Mouse (Mus musculus): ENCODE results near the gene Mad1l1.

Gene Mad1l1

GRCm38 (mm10) chr5:140217083-140217482 lies 104.3 kb downstream of the Mad1l1 start:
- DNase-seq (ENCODE audit: inconsistent ontology term): no peak

GRCm38 (mm10) chr5:140215471-140216087 lies 105.8 kb downstream of the Mad1l1 start:
- DNase-seq (ENCODE audit: inconsistent ontology term): no peak

- no peak for DNase-seq (ENCODE audit: inconsistent ontology term)
Measured at GRCm38 (mm10) chr5:140213001-140213400, 108.4 kb downstream of the Mad1l1 start.

- DNase-seq (ENCODE audit: inconsistent ontology term): no peak
Measured at GRCm38 (mm10) chr5:140210417-140211184, 110.8 kb downstream of the Mad1l1 start.

- DNase-seq (ENCODE audit: inconsistent ontology term): peak; percentile 9
Measured at GRCm38 (mm10) chr5:140208743-140209409, 112.5 kb downstream of the Mad1l1 start.

- no peak for DNase-seq (ENCODE audit: inconsistent ontology term)
Measured at GRCm38 (mm10) chr5:140206726-140207703, 114.3 kb downstream of the Mad1l1 start.

- DNase-seq (ENCODE audit: inconsistent ontology term): no peak
Measured at GRCm38 (mm10) chr5:140205991-140206390, 115.4 kb downstream of the Mad1l1 start.

GRCm38 (mm10) chr5:140204465-140204864 lies 116.9 kb downstream of the Mad1l1 start:
- no peak for DNase-seq (ENCODE audit: inconsistent ontology term)

- no peak for DNase-seq (ENCODE audit: inconsistent ontology term)
Measured at GRCm38 (mm10) chr5:140204037-140204436, 117.3 kb downstream of the Mad1l1 start.

- no peak for DNase-seq (ENCODE audit: inconsistent ontology term)
Measured at GRCm38 (mm10) chr5:140202451-140202850, 118.9 kb downstream of the Mad1l1 start.

- DNase-seq (ENCODE audit: inconsistent ontology term): no peak
Measured at GRCm38 (mm10) chr5:140201566-140201965, 119.8 kb downstream of the Mad1l1 start.

- no peak for DNase-seq (ENCODE audit: inconsistent ontology term)
Measured at GRCm38 (mm10) chr5:140201109-140201508, 120.2 kb downstream of the Mad1l1 start.

- no peak for DNase-seq (ENCODE audit: inconsistent ontology term)
Measured at GRCm38 (mm10) chr5:140197705-140198104, 123.6 kb downstream of the Mad1l1 start.

GRCm38 (mm10) chr5:140196446-140196845 lies 124.9 kb downstream of the Mad1l1 start:
- no peak for DNase-seq (ENCODE audit: inconsistent ontology term)

GRCm38 (mm10) chr5:140194173-140194572 lies 127.2 kb downstream of the Mad1l1 start:
- no peak for DNase-seq (ENCODE audit: inconsistent ontology term)

- DNase-seq (ENCODE audit: inconsistent ontology term): no peak
Measured at GRCm38 (mm10) chr5:140191539-140191938, 129.8 kb downstream of the Mad1l1 start.

GRCm38 (mm10) chr5:140186351-140186750 lies 135.0 kb downstream of the Mad1l1 start:
- no peak for DNase-seq (ENCODE audit: inconsistent ontology term)

GRCm38 (mm10) chr5:140185757-140186156 lies 135.6 kb downstream of the Mad1l1 start:
- no peak for DNase-seq (ENCODE audit: inconsistent ontology term)

GRCm38 (mm10) chr5:140183387-140183786 lies 138.0 kb downstream of the Mad1l1 start:
- no peak for DNase-seq (ENCODE audit: inconsistent ontology term)

- no peak for DNase-seq (ENCODE audit: inconsistent ontology term)
Measured at GRCm38 (mm10) chr5:140182351-140182750, 139.0 kb downstream of the Mad1l1 start.

- DNase-seq (ENCODE audit: inconsistent ontology term): no peak
Measured at GRCm38 (mm10) chr5:140180016-140180415, 141.3 kb downstream of the Mad1l1 start.

Data from Muller cell, postnatal 12 days (primary cell).